Mouse (Mus musculus) T-helper 1 cell (primary cell): ENCODE results near the gene Myo1e.

ENCODE experiments used
- in situ Hi-C: fragments of 300-600 bp; cut with MboI, MseI; formaldehyde crosslinking; loops from one replicate; pipeline ENCODE4 v1.15.1; 2025; ENCODE audit warnings: high pct_unique_total_duplicates

Myo1e gene

DNA sequence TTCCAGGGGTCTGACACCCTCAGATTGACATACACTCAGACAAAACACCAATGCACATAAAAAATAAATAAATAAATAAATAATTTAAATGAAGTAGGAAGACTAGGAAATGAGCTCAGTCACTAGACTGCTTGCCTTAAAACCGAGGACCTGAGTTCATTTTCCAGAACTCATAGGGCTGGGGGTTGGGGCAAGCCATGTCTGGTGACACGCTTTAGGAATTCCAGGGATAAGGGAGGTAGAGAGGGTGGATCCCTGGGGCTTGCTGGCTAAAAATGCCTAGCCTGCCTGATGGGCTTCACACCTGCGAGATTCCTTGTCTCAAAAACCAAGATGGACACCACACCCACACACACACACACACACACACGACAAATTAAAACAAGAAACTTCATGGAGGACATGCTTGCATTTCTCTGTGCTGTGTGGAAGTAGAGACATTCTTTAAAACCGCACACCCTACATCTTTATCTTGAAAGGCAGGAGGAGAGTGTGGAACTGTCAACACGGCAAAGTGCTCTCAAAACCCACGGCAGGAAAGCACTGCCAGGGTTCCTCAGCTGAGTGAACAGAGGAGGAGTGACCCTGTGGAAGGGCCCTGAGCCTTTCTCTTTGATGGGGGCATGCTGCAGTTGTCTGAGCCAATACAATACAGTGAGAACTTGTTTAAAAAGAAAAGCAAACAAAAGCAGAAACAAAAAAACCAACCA, 13.5 kb downstream of the Myo1e start:
- in situ Hi-C loops, result no loop called here

DNA sequence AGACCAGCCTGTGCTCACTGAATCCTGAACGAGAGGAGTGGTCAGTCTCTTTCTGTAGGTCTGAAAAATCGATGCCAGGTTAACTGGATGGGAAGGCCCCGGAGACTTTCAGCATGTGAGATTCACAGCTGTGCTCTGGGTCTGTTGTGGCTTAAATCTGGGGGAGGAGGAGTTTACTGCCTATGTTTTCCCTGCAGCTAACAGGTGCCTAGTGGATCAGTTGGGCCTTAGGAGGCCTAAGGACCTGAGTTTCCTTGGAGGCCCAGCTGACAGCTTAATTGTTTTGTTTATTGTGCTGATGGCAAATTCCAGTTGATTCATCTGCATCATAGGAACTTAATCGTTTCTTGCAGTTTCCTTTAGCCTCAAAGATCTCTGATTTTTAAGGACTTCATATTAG, 16.0 kb downstream of the Myo1e start:
- in situ Hi-C loops, result no loop called here

DNA sequence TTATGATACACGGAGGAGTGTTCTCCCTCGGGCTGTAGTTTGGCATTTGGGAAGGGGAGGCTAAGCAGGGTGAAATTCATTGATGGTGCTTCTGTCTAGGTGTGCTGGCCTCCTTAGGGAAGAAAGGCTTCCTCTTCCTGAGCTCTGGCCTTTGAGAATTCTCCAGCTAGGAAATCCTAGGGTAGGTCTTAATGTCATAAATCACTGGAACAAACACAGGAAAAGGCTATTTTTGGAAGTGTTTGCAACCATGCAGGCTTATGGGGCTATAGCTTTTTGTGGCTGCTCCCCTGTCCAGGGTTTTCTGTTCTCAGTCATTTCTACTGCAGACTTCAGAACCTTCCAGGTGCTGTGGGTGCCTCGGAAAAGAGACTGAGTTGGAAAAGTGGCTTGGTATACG, 16.9 kb downstream of the Myo1e start:
- in situ Hi-C loops, result no loop called here

DNA sequence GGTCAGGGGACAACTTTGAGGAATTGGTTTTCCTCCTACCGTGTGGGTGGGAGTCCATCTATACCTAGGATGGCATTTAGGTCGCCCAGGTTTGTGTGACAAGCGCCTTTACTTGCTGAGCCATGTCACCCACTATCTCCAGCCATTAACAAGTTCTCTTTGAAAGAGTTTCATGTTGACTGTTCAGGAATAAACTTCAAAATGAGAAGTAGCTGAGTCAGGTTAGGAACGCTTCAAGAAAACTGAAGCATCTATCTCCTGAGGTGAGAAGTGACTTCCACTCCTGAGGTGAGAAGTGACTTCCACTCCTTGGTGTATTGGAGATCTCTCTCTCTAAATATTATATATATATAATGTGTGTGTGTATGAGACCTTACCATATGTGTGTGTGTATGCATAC, 19.2 kb downstream of the Myo1e start:
- in situ Hi-C loops, result no loop called here

DNA sequence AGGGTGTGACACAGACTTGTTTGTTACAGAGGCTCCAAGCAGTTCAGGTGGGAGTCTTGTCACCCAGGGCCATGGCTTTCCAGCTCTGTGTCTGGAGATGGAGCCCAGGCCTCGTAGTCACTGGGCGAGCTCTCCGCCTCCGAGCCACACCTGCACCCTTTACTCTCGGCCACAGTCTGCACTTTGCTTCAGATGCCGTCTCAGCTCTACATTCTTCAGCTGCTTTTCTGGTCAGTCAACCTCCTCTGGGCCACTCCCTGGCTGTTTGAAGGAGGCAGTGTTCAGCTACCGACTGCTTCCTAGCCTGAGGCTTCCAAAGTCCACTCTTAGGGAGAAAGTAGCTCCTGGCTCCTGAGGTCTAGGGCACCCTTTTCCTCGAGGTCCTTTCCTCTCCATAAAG, 22.7 kb downstream of the Myo1e start:
- in situ Hi-C loops, result no loop called here

DNA sequence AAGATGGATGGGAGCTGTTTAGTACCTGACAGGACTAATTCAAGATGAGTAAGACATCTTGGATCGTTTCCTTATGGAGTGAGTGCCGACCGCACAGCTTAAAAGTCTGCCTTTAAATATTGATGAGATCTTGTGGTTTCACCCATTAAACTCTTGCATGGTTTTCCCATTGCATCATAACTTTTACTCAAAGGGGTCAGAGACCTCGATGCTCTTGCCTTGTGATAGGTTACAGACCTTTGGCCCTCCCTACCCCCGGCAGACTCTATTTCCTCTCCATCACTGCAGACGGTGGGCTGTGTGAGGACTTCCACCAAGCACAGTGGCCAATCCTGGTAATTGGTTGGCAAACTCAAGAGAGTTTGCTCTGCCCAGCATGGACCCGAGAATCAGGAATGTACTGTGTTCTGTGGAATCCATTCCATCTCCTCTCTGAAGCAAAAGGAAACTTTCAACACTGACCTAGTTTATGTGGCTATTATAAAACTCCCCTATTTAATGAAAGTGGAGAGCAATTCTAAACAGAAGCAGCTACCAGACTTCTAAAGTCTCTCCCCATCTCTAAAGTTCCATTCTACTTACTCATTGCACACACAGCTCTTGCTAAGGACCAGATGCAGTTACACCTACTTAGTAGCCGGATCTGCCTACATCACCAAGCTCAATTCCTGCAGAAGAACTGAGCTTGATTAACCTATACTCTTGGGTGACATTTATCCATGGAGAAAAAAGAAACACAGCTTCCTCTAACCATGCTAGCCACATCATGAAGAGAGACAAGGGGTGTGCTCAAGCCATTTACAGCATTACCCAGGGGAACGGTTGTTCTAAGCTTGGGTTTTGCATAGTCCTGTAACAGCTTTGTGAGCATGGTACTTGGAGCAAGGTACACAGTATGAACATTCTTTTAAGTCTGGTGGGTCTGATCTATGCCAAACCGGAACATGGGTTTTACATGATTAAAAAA, 25.2 kb downstream of the Myo1e start:
- in situ Hi-C loops, result no loop called here

DNA sequence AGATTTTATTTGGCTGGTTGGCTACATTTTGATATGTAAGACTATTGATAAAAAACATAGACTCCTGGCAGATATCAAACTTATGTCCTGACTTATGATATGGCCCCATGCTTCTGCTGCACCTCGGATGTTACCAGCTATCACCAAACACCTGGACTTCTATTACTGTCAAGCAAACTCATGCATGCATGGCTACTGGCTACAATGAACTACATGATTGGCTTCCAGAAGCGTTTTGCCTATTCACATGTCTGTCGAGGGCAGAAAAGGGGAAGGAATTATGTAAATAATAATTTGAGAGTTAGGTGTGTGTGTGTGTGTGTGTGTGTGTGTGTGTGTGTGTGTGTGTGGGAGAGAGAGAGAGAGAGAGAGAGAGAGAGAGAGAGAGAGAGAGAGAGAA, 30.0 kb downstream of the Myo1e start:
- in situ Hi-C loops, result no loop called here

DNA sequence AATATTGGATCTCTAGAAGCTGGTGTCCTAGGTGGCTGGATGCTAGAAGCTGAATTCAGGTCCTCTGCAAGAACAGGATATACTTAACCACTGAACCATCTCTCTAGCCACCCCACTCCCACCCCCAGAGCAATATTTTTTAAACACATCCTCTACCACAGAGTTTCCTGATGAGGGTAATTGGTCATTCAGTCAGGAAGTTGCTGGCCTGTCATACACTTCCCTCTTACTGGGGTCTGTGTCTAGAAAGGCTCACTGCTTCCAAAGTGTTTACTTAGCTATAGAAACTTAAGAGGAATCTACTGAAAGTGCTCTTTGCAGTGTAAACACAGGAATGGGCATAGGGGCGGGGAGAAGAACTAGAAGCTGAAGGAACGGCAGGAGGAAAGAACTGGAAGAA, 30.4 kb downstream of the Myo1e start:
- in situ Hi-C loops, result no loop called here

DNA sequence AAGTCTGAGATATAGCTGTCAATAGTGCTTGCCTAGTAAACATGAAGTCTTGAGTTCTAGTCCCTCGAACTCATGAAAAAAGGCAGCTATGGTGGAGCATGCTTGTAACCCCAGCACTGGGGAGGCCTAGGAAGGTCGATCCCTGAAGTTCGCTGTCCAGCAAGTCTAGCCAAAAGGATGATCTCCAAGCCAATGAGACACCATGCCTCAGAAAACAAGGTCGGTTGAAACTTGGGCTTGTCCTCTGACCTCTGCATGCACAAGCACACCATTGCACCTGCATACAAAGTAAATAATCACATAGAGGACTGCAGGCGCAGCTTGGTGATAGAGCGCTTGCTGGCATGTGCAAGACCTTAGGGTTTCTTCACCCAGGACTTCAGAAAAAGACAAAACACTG, 31.2 kb downstream of the Myo1e start:
- in situ Hi-C loops, result no loop called here

DNA sequence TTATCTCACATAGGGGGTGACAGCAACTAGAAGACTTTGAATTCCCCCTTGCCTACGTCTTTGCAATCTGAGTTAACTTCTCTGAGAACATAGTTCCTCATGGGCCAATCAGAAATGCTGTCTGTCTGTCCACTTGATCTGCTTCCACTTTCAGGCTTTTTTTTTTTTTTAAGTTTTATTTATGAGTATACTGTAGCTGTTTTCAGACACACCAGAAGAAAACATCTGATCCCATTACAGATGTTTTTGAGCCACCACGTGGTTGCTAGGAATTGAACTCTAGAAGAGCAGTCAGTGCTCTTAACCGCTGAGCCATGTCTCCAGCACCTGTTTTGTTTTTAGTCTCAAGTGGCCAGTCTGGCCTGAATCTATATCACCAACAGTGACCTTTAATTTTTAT, 32.1 kb downstream of the Myo1e start:
- in situ Hi-C loops, result no loop called here

DNA sequence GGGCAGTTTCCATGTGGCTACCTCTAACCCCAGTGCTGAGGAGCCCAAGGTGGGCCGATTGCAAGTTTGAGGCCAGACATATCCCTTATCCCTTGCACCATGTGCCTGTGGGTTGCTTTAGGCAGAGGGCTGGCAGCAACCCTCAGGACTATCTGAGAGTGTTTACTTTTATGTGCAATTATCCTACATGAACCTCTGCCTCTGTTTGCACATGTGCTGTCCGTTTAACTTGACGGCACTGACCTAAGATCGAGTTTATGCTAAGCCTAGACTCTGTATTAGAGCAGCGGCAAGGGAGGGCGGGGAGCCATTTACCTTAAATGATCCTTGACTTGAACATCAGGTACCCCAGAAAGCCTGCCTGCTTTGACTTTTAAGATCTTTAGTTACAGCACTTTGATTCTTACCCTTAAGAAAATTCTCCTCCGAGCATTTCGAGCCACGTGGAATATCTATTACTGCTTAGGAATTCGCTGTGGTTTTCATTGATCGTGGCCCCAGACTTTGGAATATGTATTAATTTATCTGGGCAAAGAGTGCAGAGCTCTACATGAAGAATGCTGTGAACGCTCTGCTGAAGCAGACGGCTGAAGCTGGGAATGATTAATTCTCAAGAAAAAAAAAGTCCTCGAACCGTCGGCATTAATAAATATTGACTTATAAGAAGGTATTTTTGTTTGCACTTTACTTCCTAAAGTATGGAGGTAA, 33.7 kb downstream of the Myo1e start:
- in situ Hi-C loops, result no loop called here

DNA sequence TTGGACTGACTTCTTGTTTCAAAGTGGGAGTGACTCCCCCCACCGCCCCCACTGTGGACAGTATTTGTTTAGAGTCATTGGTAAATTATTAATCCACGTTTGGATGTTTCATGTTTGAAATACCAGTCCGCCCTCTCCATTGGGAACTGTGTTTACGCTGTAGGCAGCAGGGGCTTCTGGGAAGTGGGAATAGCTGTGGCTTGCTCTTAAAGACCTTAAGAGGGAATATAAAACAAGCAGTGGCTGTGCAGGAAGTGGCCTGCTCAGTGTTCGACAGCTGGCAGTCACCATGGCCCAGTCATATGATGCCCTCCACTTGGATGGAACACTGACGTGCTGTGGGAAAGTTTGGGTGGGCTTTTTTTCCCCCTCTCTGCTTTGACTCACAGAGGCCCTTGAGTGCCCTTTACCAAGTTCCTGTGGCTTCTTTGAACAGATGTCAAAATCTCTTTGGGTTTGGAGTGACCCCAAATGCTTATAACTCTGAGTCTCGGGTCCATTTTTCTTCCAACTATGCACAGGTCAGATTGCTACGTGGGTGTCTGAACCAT, 34.3 kb downstream of the Myo1e start:
- in situ Hi-C loops, result no loop called here

DNA sequence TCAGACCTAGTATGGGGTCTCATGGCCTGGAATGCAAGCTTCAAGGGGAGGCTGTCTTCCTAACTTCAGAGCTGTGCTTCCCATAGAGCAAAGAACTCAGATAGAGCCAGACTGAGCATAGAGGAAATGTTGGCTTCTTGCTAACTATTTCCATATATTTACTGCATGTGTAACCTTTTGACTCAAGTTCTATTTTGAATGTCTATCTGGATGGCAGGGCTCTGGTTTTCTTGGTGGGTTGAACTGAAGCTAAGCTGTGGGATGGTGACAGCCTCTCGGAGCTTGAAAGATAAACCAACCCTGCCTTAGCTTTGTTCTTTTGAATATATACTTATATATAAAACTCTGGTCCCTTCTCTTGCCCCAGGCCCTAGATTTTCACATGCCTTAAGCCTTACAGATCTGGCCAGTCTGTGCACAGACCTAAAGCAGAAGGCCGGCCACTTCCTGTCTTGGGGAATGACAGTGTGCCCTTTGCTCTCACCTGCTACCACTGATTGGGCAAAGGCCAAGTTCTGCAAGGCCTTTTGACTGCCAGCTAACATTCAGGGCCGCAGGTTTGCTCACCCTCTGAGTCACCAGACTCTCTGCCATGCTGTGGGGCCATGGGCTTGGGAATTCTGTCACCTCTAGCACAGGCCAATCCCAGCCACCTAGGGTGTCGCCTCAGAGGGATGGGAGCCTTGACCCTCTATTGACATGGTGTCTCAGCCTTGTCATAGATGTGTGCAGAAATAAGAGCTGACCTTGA, 35.1 kb downstream of the Myo1e start:
- in situ Hi-C loops, result no loop called here

DNA sequence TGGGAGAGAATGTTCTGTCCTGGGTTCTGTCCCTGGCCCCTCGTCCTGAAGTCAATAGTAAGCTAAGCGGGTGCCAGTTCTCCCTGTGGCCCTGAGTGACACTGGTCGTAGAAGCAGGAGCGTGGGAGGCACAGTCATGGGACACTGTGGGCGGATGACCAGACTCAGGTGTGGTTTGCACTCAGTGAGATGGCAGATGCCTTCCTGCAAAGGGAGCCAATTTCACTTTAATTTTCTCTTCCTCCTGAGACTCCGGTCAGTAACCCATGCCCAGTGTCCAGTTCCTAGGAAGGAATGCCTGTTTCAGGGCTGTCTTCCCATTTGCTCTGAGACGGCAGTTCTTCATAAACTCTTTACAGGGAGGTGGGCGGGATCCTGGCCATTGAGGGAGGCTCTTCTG, 36.1 kb downstream of the Myo1e start:
- in situ Hi-C loops, result no loop called here

DNA sequence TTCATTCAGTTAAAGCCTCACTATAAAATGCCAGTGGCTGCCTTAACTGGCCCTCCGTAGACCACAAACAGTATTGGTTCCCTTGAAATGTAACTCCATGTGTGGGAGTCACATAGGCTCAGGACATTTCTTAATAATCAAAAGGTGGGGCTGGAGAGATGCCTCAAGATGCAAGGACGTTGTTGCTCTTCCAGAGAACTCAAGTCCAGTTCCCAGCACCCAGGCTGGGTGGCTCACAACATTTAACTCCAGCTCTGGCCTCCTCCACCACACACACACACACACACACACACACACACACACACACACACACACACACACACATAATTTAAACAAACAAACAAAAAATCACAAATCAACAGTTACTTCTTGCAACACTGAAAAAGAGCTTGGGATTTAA, 36.6 kb downstream of the Myo1e start:
- in situ Hi-C loops, result no loop called here

DNA sequence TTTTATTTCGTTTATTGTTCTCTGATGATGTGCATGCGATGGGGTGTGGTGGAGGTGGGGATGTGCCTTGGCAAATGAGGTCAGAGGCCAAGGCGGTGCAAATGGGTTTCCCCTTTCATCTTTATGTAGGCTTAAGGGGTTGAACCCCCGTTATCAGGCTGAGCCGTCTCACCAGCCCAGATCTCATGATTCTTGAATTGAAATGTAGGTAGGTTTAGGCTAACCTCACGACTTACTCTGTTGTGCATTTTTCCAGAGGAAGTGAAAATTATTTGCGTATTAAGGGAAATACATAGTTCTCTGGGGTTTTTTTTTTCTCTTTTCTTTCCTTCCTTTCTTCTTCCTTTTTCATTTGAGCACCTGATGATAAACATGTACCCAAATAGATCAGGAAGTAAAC, 37.0 kb downstream of the Myo1e start:
- in situ Hi-C loops, result no loop called here

DNA sequence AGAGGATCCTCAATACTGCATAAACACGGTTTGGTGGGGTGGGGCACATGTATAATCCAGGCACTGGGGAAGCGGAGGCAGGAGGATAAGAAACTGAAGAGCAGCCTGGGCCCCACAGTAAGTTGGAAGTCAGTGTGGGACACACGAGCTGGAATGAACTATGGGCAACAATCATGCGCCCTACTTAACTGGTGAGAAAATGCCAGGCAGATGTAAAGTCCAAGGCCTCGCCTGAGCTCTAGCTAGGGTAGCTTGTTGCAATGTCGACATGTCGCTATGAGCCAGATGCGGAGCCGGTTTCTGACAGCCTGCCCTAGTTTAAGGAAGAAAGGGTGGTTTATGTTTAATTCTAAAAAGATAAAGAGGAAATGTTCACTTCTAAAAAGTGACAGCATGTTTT, 37.9 kb downstream of the Myo1e start:
- in situ Hi-C loops, result no loop called here

DNA sequence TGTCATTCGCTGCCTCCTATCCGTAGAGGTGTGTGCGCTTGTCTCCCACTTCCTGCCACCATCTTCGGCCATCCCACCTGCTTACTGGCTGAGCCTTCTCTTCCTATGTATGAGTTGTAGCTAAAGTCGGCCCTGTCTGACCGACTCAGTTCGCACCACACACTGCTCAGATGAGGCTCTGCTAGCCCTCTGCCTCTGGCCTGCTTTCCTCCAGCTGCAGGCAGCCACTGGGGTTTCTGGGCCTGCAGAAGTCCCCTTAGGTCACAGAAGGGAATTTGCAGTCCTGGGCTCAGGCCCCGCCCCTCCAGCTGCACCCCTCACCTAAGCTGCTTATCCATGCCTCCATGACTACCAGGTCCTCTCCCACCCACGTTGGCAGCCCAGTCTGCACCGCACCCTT, 39.3 kb downstream of the Myo1e start:
- in situ Hi-C loops, result no loop called here

DNA sequence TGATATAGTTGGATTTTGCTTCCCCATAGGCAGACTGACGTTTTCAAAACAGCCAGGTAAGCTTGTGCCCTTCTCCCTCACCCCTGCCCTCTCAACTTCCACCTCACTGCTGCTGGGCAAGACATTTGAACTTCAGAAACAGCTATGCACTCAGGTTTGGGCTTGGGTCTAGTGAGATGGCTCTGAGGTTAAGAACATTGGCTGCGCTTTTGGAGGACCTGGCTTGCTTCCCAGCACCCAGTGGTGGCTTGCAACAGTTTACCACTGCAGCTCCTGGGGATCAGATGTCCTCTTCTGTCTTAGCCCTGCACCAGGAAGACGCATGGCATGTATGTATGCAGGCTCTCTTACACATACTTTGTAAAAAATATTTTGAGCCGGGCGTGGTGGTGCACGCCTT, 40.9 kb downstream of the Myo1e start:
- in situ Hi-C loops, result no loop called here

DNA sequence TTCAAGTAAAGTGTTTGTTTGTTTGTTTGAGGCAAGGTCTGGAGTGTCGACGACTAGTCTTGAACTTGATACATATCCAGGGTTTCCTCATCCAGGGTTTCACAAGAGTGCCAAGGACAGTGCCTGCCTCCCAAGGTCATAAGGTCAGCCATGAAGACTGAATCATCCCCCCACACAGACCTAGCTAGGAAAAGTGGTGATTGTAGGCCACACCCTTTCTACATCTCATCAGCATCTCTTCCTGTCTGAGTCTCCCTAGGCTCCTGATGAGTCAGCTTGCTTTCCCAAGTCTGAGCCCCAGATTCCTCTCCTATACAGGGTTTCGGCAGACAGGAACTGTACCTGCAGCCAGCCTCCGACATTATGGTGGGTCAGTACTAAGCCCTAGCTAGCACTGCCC, 41.7 kb downstream of the Myo1e start:
- in situ Hi-C loops, result no loop called here

DNA sequence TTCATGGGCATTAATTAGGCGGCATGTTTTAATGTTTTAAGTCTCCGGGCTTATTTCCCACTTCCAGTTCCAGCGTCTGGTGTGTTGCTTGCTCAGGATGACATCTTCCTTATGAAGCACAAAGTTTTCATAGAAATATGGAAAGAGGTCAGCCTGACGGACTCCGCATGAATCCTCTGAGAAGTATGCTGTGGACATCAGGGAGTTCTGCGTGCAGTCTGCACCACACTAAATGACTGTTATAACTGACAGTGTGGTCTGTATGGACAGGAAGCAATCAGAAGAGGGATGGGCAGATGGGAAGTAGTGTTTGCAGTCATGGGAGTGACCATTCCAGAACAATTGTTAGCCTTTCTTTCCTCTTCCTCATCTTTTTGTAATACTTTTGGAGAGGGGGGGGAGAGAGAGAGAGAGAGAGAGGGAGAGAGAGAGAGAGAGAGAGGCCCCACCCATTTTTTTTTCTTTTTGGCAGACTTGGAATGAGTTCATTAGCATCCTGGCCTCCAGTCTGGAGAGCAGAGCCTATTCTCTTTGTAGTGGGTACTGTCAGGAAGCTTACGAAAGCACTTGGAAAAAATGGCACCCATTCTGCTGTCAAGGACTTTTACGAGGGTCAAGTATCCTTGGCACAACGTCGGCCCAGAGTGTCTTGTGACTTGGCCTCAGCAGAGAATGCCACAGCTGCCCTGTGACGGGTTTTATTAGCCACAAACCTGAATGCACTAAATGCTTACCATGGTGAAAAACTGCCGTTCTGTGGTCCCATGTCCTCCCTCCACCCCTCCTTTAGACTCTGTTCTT, 42.9 kb downstream of the Myo1e start:
- in situ Hi-C loops, result no loop called here
